Mouse (Mus musculus) layer of hippocampus, postnatal 36 days (tissue): ENCODE measurements at regions not wholly inside any gene's neighbourhood (a gene's known extent, or its start where the extent isn't known, plus 50 kb on each side); places are given as distances from the start of the nearest gene placed in this dataset.
A peak's percentile ranks its signal among the peaks of the same experiment; 100 is the strongest.

Experiments
- DNase-seq, 2 experiments: peaks; one replicate each; pipeline ENCODE4 v3.0.0; 2022

GRCm38 (mm10) chr16:29837025-29837629 lies 227.1 kb upstream of the Hes1 start:
- DNase-seq, result peak in 1 of 2 experiments; percentile 47

DNA sequence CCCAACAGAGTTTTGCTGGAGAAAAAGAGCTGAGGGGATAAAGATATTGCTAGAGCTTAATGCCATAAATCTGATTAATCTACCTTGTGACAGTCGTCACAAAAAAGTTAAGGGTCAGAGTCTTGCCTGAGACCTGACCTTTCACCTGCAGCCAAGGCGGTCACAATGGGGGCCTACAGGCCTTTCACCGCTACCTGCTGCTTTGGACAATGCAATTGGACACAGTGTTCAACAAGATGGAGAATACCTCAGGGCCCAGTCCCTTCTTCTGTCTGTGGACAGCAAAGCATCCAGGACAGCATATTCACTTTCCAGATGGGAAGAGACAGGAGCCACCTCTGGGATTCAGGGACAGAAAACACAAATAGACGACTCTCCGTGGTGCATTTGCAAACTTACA lies 226.3 kb upstream of the Hes1 start:
- no peak for DNase-seq

GRCm38 (mm10) chr16:29838981-29839661 lies 225.1 kb upstream of the Hes1 start:
- peak; percentile 58 to 65 for DNase-seq

GRCm38 (mm10) chr16:29839662-29840001 lies 224.6 kb upstream of the Hes1 start:
- DNase-seq, result no peak

- DNase-seq, result no peak
Measured at GRCm38 (mm10) chr16:29840412-29840811, 223.8 kb upstream of the Hes1 start.

DNA sequence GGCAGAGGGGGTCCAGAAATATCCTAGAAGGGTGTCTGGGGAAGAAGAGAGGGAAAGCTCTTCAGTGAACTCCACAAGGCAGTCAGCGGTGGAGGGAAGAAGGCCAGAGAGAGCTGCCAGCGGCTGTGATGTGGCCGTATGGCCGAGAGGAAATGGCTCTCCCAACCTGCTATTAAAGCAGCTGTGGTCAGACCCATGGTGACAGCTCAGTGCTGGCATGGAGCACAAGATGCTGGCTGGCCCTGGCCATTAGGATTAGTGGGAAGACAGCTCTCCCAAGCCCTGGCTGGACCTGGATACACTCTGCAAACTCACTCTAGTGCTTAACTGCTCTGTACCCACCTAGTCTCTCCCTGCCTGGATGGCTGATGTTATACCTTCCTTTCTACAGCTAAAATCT lies 223.1 kb upstream of the Hes1 start:
- no peak for DNase-seq

DNA sequence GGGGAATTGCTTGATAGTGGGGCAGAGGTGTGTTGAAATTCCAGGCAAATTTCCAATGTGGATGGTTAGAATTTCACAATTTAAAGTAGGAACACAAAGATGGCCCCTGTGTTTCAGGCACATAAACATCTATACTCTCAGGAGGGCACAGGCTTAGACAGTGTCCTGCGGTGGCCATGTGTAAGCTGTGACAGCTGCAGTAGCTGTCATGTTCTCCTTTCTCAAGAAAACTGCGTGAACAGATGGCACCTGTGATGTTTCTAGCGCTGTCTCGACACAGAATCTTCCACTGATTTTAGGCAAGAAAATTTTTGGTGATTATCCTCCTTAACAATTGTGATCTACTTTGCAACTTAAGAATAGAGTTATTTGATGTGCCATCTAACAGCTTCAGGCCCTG lies 222.1 kb upstream of the Hes1 start:
- no peak for DNase-seq

DNA sequence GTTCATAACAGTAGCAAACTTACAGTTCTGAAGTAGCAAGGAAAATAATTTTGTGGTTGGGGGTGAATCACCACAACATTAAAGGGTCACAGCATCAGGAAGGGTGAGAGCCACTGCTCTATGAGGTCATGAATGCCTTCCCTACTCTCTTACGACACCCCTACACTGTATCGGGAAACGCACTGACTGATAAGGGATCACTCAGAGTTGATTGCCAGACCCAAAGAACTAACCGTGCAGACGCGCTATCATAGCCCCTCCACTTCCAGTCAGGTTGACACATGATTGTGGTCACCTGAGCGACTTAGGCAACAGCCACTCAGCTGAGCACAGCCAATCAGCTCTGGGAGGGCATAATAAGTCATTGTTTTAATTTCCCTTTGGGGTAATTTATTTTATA lies 220.7 kb upstream of the Hes1 start:
- no peak for DNase-seq

GRCm38 (mm10) chr16:29844706-29845596 lies 219.2 kb upstream of the Hes1 start:
- no peak for DNase-seq

DNA sequence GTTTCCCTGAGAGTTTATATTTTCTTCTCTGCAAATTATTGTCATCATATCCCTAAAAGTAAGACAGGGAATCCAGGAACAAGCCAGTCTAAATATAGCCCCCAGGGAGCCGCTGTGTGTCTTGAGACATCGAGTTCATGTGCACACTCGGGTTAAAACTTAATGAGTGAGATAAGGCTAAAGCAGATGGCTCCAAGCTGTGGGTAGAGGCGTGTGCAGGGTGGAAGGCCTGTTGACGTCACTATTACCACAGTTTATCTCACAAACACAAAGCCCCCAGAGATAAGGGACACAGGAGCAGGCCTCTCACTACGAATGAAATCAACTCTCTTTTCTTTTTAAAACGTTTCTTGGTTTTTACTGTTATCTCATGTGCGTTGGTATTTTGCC lies 218.6 kb upstream of the Hes1 start:
- DNase-seq, result no peak

GRCm38 (mm10) chr16:29847059-29847458 lies 217.1 kb upstream of the Hes1 start:
- DNase-seq, result no peak

DNA sequence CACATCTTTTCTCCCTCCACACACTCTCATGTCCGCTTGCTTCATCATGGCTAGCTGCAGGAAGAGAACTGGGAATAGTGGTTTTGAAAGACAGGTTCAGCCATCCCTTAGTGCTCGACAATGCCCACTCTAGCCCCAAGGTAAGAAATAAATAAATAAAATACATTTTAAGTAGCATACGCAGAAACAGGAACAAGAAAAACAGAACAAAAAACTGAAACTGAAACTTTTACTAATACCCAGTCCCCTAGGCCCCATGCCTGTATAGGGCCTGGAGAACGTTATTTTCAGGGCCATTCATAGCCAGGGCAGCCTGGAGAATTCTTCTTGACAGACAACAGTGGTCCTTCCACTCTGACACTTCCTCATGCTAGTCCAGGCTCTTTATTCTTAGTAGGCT lies 216.4 kb upstream of the Hes1 start:
- DNase-seq, result no peak

- no peak for DNase-seq
Measured at GRCm38 (mm10) chr16:29848527-29848926, 215.7 kb upstream of the Hes1 start.

- DNase-seq, result no peak
Measured at GRCm38 (mm10) chr16:29849511-29849910, 214.7 kb upstream of the Hes1 start.

DNA sequence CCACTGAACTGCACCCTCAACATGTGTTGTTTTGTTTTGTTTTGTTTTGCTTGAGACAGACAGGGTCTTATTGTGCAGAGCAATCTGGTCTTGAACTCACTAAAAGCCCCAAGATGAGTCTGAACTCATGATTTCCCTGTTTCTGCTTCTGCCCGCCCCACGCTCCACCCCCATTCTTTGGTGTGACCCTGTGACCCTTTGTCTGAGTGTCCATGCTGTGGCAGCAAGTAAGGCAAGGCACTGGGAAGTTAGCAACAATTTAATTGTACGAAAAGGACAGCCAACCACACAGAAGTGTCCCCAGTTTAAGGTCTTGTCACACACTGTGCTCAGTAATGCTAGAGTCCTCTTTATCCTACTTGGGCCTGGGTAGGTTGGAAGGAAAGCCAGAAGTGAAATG lies 213.6 kb upstream of the Hes1 start:
- DNase-seq, result no peak

DNA sequence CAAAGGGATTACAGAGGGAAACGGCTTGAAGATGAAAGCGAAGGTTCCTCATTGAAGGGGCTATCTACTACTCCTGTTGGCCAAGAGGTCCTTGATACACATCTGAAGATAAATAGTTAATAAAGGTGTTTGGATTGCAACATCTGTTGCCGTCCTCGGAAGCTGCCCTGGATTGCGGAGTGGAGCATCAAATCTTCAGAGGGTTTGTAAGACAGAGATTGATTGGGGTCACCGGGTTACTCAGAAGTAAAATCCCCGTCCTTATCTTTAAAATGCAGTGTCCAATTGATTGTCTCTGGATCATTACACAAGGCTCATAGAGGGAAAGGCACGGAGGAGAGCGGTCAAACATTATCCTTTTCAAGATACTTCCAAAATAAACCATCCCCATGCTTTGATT lies 212.4 kb upstream of the Hes1 start:
- DNase-seq, result no peak

GRCm38 (mm10) chr16:29854805-29855565 lies 209.2 kb upstream of the Hes1 start:
- DNase-seq, result no peak

GRCm38 (mm10) chr16:29856545-29856944 lies 207.6 kb upstream of the Hes1 start:
- DNase-seq, result no peak

DNA sequence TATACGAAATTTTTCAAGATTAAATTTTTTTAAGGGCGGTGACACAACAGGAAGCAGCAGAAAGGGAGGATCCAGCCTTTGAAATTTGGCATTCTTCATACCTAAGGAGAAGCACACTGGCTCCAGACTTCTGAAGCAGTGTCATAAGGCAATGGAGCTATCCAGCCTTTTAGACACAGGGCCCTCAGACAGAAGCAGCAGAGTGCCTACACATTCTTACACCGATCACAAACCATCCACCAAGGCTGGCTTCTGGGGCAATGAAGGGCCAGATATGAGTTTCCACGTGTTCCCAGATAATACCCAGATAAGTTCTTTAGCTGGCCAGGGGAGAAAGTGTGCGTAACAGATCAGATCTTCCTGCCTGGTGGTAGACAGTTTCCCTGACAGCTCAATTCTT lies 205.5 kb upstream of the Hes1 start:
- no peak for DNase-seq

GRCm38 (mm10) chr16:29860306-29860705 lies 203.9 kb upstream of the Hes1 start:
- DNase-seq, result no peak

DNA sequence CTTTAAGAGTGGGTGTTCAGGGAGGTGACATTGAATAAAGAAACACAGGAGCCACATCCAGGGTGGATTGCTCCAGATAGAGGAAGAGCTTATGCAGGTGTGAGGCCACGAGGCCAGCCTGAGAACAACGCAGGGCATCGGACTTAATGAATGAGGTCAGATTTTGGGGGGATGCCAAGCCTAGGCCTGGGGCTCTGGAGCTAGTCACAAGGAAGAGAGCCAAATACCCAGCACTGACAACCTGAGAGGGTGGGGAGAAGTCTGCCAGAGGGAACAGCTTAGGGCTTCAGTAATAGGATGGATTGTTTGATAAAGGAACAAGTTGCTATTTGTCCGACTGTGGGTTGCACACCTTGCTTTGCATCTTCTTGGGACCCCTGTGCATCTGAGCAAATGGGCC lies 203.1 kb upstream of the Hes1 start:
- DNase-seq, result no peak

- no peak for DNase-seq
Measured at GRCm38 (mm10) chr16:29865075-29865740, 199.0 kb upstream of the Hes1 start.
